Mouse (Mus musculus) cerebellum, adult 2 months (tissue): ENCODE measurements at regions not wholly inside any gene's neighbourhood (a gene's known extent, or its start where the extent isn't known, plus 50 kb on each side); places are given as distances from the start of the nearest gene placed in this dataset.

Source experiments
- CTCF ChIP-seq: fragments of 200-500 bp; IDR thresholded peaks from 2 replicates; pipeline ENCODE4 v1.5.1; 2011; ENCODE audit warnings: low read depth, mild to moderate bottlenecking, control low read depth, low read length, moderate library complexity, borderline replicate concordance; ENCODE audit not compliant: insufficient read depth
- POLR2A ChIP-seq: fragments of 200-500 bp; IDR thresholded peaks from 2 replicates; pipeline ENCODE4 v1.6.1; 2011; ENCODE audit warnings: low read length, control low read depth, borderline replicate concordance; ENCODE audit not compliant: insufficient read depth

- TF ChIP-seq CTCF (no peak), POLR2A (no peak)
Measured at GRCm38 (mm10) chr3:126284294-126285090, 79.0 kb upstream of the Arsj start.
